Mouse (Mus musculus) MEL (cell line): ENCODE data around the gene Hoxa5.

Experiments
- CTCF ChIP-seq, 3 experiments: IDR thresholded peaks in 2 of 3; conservative IDR thresholded peaks in 1 of 3; 2 replicates each; pipeline ENCODE4 v1.5.1; 2011 to 2012; ENCODE audit warnings: low read length in 3 of 3, low read depth in 2 of 3, mild to moderate bottlenecking in 2 of 3, improper control_type of control experiment in 1 of 3, inconsistent platforms in 1 of 3, mixed read lengths in 1 of 3, moderate library complexity in 1 of 3; ENCODE audit not compliant: control insufficient read depth in 1 of 3, insufficient read depth in 1 of 3, poor library complexity in 1 of 3, severe bottlenecking in 1 of 3
- EP300 ChIP-seq, 2 experiments: IDR thresholded peaks; 2 replicates each; pipeline ENCODE4 v1.6.1; 2011; ENCODE audit warnings: improper control_type of control experiment in 2 of 2, low read length in 2 of 2, low read depth in 1 of 2, mild to moderate bottlenecking in 1 of 2
- MYC ChIP-seq: IDR thresholded peaks from 2 replicates; pipeline ENCODE4 v1.6.1; 2011; ENCODE audit warnings: low read depth, mild to moderate bottlenecking, low read length, improper control_type of control experiment, moderate library complexity
- POLR2A ChIP-seq, 2 experiments: IDR thresholded peaks; 2 replicates each; pipeline ENCODE4 v1.6.1; 2011 to 2012; ENCODE audit warnings: low read length in 2 of 2, mild to moderate bottlenecking in 2 of 2, control low read depth in 1 of 2, improper control_type of control experiment in 1 of 2, low read depth in 1 of 2, moderate library complexity in 1 of 2; ENCODE audit not compliant: control insufficient read depth in 1 of 2, insufficient read depth in 1 of 2, poor library complexity in 1 of 2

DNA sequence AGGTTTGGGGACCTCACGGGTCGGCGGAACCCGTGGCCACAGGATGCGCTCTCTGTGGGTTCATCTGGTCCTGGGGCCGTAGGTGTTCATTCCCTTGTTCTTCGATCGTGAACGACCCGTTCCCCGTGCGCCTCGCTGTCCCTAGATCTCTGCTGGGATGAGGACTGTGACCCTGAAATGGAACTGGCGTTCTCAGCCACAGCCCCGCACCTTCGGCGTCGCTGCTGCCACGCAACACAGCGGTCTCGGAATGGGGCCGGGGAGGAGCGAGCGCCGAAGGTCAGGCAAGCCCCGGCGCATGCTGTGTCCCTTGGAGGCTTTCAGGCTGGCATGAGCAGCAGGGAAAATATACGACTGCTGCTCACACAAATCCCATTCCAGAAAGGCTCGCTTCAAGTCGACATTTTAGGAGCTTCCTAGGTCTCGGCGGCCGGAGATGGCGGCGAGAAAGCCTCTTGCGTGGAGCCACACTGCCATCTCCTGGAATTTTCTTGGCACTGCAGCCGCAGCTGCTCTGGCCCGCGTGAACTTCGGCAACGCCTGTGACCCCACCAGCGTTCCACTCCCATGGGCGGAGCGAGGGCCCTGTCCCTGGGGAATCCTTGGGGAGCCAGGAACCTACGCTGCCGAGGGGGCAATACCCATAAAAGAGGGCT is 17.1 kb upstream of the Hoxa5 start, which contains the start of gene Hoxa7:
- TF ChIP-seq EP300 (IDR thresholded peaks at IDR 0.05; ENCODE audit: low read depth in 1 of 2, low read length in 2 of 2) (no peak), POLR2A (IDR thresholded peaks at IDR 0.05; ENCODE audit: control insufficient read depth in 1 of 2, insufficient read depth in 1 of 2, low read depth in 1 of 2, low read length in 2 of 2, poor library complexity in 1 of 2) (no peak), MYC (no peak), CTCF (IDR thresholded peaks at IDR 0.05 in 2 of 3, conservative IDR thresholded peaks at IDR 0.05 in 1 of 3; ENCODE audit: control insufficient read depth in 1 of 3, insufficient read depth in 1 of 3, low read depth in 2 of 3, low read length in 3 of 3, poor library complexity in 1 of 3, severe bottlenecking in 1 of 3) (peak; percentile 81 to 89 (median 86))
